ENCODE assay signal across 16 mouse cellular contexts in genomic region chr19:5966786-5967185, GRCm38 (mm10). TPM values are rescaled to one million over a fixed set of nuclear protein-coding genes. Genes with fewer than 3 reads are reported as not detected.
DNase-seq lines count a peak whose midpoint lies in the region; ATAC-seq and TF ChIP-seq lines count a peak whose summit lies in the region.
"Had no signal": no experiment of that assay in that cellular context is flagged by ENCODE, and none has a peak within 500 bp of the region (broad histone marks: within the 10 kb centered on the region; RNA-seq: fewer than 3 reads in every experiment).

No protein-coding gene starts in this region.

- peaks cover under 1% of the 10 kb centered on the region; the same call in 1 of the 2 replicates for H3K36me3 ChIP-seq in midbrain, embryonic 10.5 days
- H3K36me3 ChIP-seq in midbrain, postnatal 0 days (ENCODE audit: insufficient read depth, low read length) = no peaks in the 10 kb centered on the region
- no peaks in the 10 kb centered on the region for H3K36me3 ChIP-seq in ES-E14 (ENCODE audit: control insufficient read depth, insufficient read depth, low read length, poor library complexity, severe bottlenecking)
- H3K36me3 ChIP-seq in liver, embryonic 13.5 days = peaks cover 2% of the 10 kb centered on the region
- H3K36me3 ChIP-seq: kidney, embryonic 15.5 days had no signal

- H3K4me1 ChIP-seq in midbrain, embryonic 10.5 days = peaks cover 28% of the 10 kb centered on the region
- no peaks in the 10 kb centered on the region for H3K4me1 ChIP-seq in midbrain, postnatal 0 days (ENCODE audit: insufficient read depth, low read length)
- H3K4me1 ChIP-seq in ES-E14 (ENCODE audit: control insufficient read depth in 2 of 2, insufficient read depth in 2 of 2, low read length in 2 of 2, poor library complexity in 1 of 2) = peaks cover 5% of the 10 kb centered on the region in 2 experiments; a peak in 2 of 4 replicates
- peaks cover 81% of the 10 kb centered on the region for H3K4me1 ChIP-seq in liver, embryonic 13.5 days (replicated peaks)

- 0 out of 2 replicates have a peak overlapping the region, but pooled peaks have one; percentile 1 for H3K27ac ChIP-seq in midbrain, embryonic 10.5 days (replicated peaks)
- no peak overlapping the region for H3K27ac ChIP-seq in midbrain, postnatal 0 days (ENCODE audit: low read depth, low read length)
- 0 out of 2 replicates have a peak overlapping the region, but pooled peaks have one; percentile 9 for H3K27ac ChIP-seq in ES-E14 (ENCODE audit: insufficient read depth, low read depth, low read length, poor library complexity, severe bottlenecking)
- peak overlapping the region; percentile 93 for H3K27ac ChIP-seq in liver, embryonic 13.5 days
- H3K27ac ChIP-seq: forebrain, embryonic 10.5 days; kidney, embryonic 15.5 days had no signal

- in situ Hi-C loops in ES-E14 (cut with MboI; ENCODE audit: low sequenced_read_pairs in 2 of 2, unreplicated experiment in 2 of 2) = loop anchor here in 1 of 2 experiments (10.0 kb wide), 1 partner anchor 158 kb away; the partner anchor contains the start of gene Snx15

- no peak overlapping the region for H3K4me2 ChIP-seq in midbrain, postnatal 0 days (ENCODE audit: low read depth, low read length, poor library complexity, severe bottlenecking)
- H3K4me2 ChIP-seq in liver, embryonic 13.5 days = peak overlapping the region; percentile 73
- H3K4me2 ChIP-seq: kidney, embryonic 15.5 days had no signal

- no peak for DNase-seq in midbrain, embryonic 10.5 days (ENCODE audit: low spot score)
- no peak for DNase-seq in midbrain, postnatal 0 days (ENCODE audit: low spot score)
- DNase-seq in ES-E14 (ENCODE audit: low read depth, low spot score) = no peak
- peak; percentile 79 for DNase-seq in ZHBTc4 (ENCODE audit: low read depth, low spot score)
- peak; percentile 75 for DNase-seq in liver, embryonic 13.5 days
- no peak for DNase-seq in layer of hippocampus, adult 11-12 months (ENCODE audit: low spot score)
- no peak for DNase-seq in adrenal gland, adult 18-20 months (ENCODE audit: low spot score in 2 of 2)
- DNase-seq: gastrocnemius, postnatal 10 days; lung, adult 18-20 months; thymus, postnatal 4 days had no signal

- 74% methylated on average over 6 of the region's 6 CpGs for WGBS in midbrain, embryonic 10.5 days
- 76% methylated on average over 6 of the region's 6 CpGs for WGBS in midbrain, postnatal 0 days
- WGBS in liver, embryonic 13.5 days (ENCODE audit: insufficient replicate concordance) = 30% methylated on average over 6 of the region's 6 CpGs

- H3K27me3 ChIP-seq in midbrain, embryonic 10.5 days (ENCODE audit: low read depth, poor library complexity, severe bottlenecking) = no peaks in the 10 kb centered on the region
- no peaks in the 10 kb centered on the region; the same call in 1 of the 2 replicates for H3K27me3 ChIP-seq in midbrain, postnatal 0 days (ENCODE audit: insufficient read depth, low read length)
- H3K27me3 ChIP-seq in liver, embryonic 13.5 days = no peaks in the 10 kb centered on the region
- H3K27me3 ChIP-seq: kidney, embryonic 15.5 days had no signal

- no peaks in the 10 kb centered on the region for H3K9me3 ChIP-seq in midbrain, embryonic 10.5 days (replicated peaks)
- no peaks in the 10 kb centered on the region for H3K9me3 ChIP-seq in midbrain, postnatal 0 days (ENCODE audit: low read length)
- no peaks in the 10 kb centered on the region for H3K9me3 ChIP-seq in ES-E14 (ENCODE audit: control insufficient read depth, insufficient read depth, low read depth, low read length)
- no peaks in the 10 kb centered on the region for H3K9me3 ChIP-seq in liver, embryonic 13.5 days (replicated peaks)
- H3K9me3 ChIP-seq: forebrain, embryonic 10.5 days; kidney, embryonic 15.5 days had no signal

- H3K9ac ChIP-seq in midbrain, postnatal 0 days (replicated peaks; ENCODE audit: low read length, poor library complexity, severe bottlenecking) = no peak overlapping the region
- peak overlapping the region; percentile 9; the same call in 1 of the 2 replicates for H3K9ac ChIP-seq in ES-E14 (ENCODE audit: insufficient read depth, low read depth, low read length, poor library complexity, severe bottlenecking)
- H3K9ac ChIP-seq in liver, embryonic 13.5 days = peak overlapping the region; percentile 60
- H3K9ac ChIP-seq: kidney, embryonic 15.5 days had no signal

- ATAC-seq in midbrain, postnatal 0 days (ENCODE audit: low FRiP score) = no peak
- peak; percentile 66 for ATAC-seq in liver, embryonic 13.5 days (ENCODE audit: low read depth)
- ATAC-seq: hindbrain, embryonic 16.5 days had no signal

- no peak for TF ChIP-seq CTCF in midbrain, postnatal 0 days (IDR thresholded peaks at IDR 0.05)

- H3K4me3 ChIP-seq in midbrain, embryonic 10.5 days = no peak overlapping the region
- no peak overlapping the region for H3K4me3 ChIP-seq in midbrain, postnatal 0 days (ENCODE audit: low read depth, low read length)
- no peak overlapping the region for H3K4me3 ChIP-seq in ES-E14 (ENCODE audit: insufficient read depth in 1 of 2, low read depth in 1 of 2, low read length in 2 of 2, poor library complexity in 1 of 2, severe bottlenecking in 1 of 2)
- H3K4me3 ChIP-seq in liver, embryonic 13.5 days (replicated peaks) = peak overlapping the region; percentile 34
- H3K4me3 ChIP-seq: forebrain, embryonic 10.5 days; kidney, embryonic 15.5 days had no signal

TF ChIP-seq in ES-E14, 5 proteins besides CTCF, POLR2A, EP300 and RAD21:
- TF ChIP-seq MAFK (IDR thresholded peaks at IDR 0.05; ENCODE audit: insufficient read depth, low read depth, low read length) = peak; percentile 79
- no peak for TF ChIP-seq ZNF384 (IDR thresholded peaks at IDR 0.05; ENCODE audit: low read depth, low read length)
- no peak for TF ChIP-seq HCFC1 (IDR thresholded peaks at IDR 0.05; ENCODE audit: borderline replicate concordance, insufficient read depth, low read length)
- TF ChIP-seq ZC3H11A (IDR thresholded peaks at IDR 0.05; ENCODE audit: borderline replicate concordance, low read depth, low read length) = no peak

RNA-seq across cellular contexts. Expression of gene Pola2, which starts 2.8 kb away (rescaled TPM):
- 97.3 and 110 TPM in 2 replicates for polyA plus RNA-seq in midbrain, embryonic 10.5 days (2016; fragmentation: Nextera tagmentation; extraction: Ambion mirVana)
- total RNA-seq in midbrain, postnatal 0 days (2014; rRNA removed) = 17.8 and 21.6 TPM in 2 replicates
- 16.7 and 16.9 TPM in 2 replicates for polyA plus RNA-seq in midbrain, postnatal 0 days (2015; fragmentation: Nextera tagmentation; extraction: Ambion mirVana)
- 69.7 and 80.5 TPM in 2 replicates for total RNA-seq in ES-E14 (2012; rRNA removed)
- polyA plus RNA-seq in liver, embryonic 13.5 days (2015; fragmentation: Nextera tagmentation; extraction: Ambion mirVana) = 62.2 and 69.8 TPM in 2 replicates
- 10 to 100 TPM; 15.5 to 16.8 TPM for total RNA-seq in adrenal gland, adult 18-20 months (2021)

RNA-seq across cellular contexts. Expression of gene Slc22a20, which starts 19.2 kb away (rescaled TPM):
- polyA plus RNA-seq in midbrain, embryonic 10.5 days (2016; fragmentation: Nextera tagmentation; extraction: Ambion mirVana) = not detected in 2 replicates
- not detected in 2 replicates for total RNA-seq in midbrain, postnatal 0 days (2014; rRNA removed)
- polyA plus RNA-seq in midbrain, postnatal 0 days (2015; fragmentation: Nextera tagmentation; extraction: Ambion mirVana) = not detected in 2 replicates
- total RNA-seq in ES-E14 (2012; rRNA removed) = 0.54 and 1.4 TPM in 2 replicates
- polyA plus RNA-seq in liver, embryonic 13.5 days (2015; fragmentation: Nextera tagmentation; extraction: Ambion mirVana) = not detected in 2 replicates
- not detected for total RNA-seq in adrenal gland, adult 18-20 months (2021)
- total RNA-seq: common myeloid progenitor, adult 5-6 weeks; gastrocnemius, postnatal 10 days; layer of hippocampus, postnatal 25 days had no signal
- polyA plus RNA-seq: forebrain, embryonic 10.5 days; hindbrain, embryonic 16.5 days; kidney, embryonic 15.5 days; spleen, adult 2 months had no signal

RNA-seq across cellular contexts. Expression of gene Cdc42ep2, which starts 42.2 kb away (rescaled TPM):
- 1.8 and 2.2 TPM in 2 replicates for polyA plus RNA-seq in midbrain, embryonic 10.5 days (2016; fragmentation: Nextera tagmentation; extraction: Ambion mirVana)
- 20.6 and 28.4 TPM in 2 replicates for total RNA-seq in midbrain, postnatal 0 days (2014; rRNA removed)
- polyA plus RNA-seq in midbrain, postnatal 0 days (2015; fragmentation: Nextera tagmentation; extraction: Ambion mirVana) = 19.2 and 20.9 TPM in 2 replicates
- total RNA-seq in ES-E14 (2012; rRNA removed) = 0.42 and 0.76 TPM in 2 replicates
- 2.7 and 3.0 TPM in 2 replicates for polyA plus RNA-seq in liver, embryonic 13.5 days (2015; fragmentation: Nextera tagmentation; extraction: Ambion mirVana)
- 1 to 10 TPM; 5.2 to 8.0 TPM for total RNA-seq in adrenal gland, adult 18-20 months (2021)
- total RNA-seq: common myeloid progenitor, adult 5-6 weeks had no signal

RNA-seq across cellular contexts. Expression of gene Capn1, which starts 48.9 kb away (rescaled TPM):
- polyA plus RNA-seq in midbrain, embryonic 10.5 days (2016; fragmentation: Nextera tagmentation; extraction: Ambion mirVana) = 4.1 and 4.3 TPM in 2 replicates
- total RNA-seq in midbrain, postnatal 0 days (2014; rRNA removed) = 7.9 and 13.2 TPM in 2 replicates
- polyA plus RNA-seq in midbrain, postnatal 0 days (2015; fragmentation: Nextera tagmentation; extraction: Ambion mirVana) = 3.3 and 3.9 TPM in 2 replicates
- total RNA-seq in ES-E14 (2012; rRNA removed) = 19.3 and 20.4 TPM in 2 replicates
- polyA plus RNA-seq in liver, embryonic 13.5 days (2015; fragmentation: Nextera tagmentation; extraction: Ambion mirVana) = 21.9 and 26.3 TPM in 2 replicates
- 10 to 100 TPM; 31.6 to 35.5 TPM for total RNA-seq in adrenal gland, adult 18-20 months (2021)

RNA-seq across cellular contexts. Expression of gene Dpf2, which starts 54.0 kb away (rescaled TPM):
- 242 and 245 TPM in 2 replicates for polyA plus RNA-seq in midbrain, embryonic 10.5 days (2016; fragmentation: Nextera tagmentation; extraction: Ambion mirVana)
- total RNA-seq in midbrain, postnatal 0 days (2014; rRNA removed) = 52.9 and 84.7 TPM in 2 replicates
- polyA plus RNA-seq in midbrain, postnatal 0 days (2015; fragmentation: Nextera tagmentation; extraction: Ambion mirVana) = 57.7 and 61.0 TPM in 2 replicates
- total RNA-seq in ES-E14 (2012; rRNA removed) = 37.9 and 39.5 TPM in 2 replicates
- polyA plus RNA-seq in liver, embryonic 13.5 days (2015; fragmentation: Nextera tagmentation; extraction: Ambion mirVana) = 56.7 and 60.0 TPM in 2 replicates
- 100 to 1,000 TPM; 111 to 129 TPM for total RNA-seq in adrenal gland, adult 18-20 months (2021)

Comparison
In these comparisons a context has a peak if more than half of its experiments do, and no peak if none do; other contexts are left out.
1. DNase-seq: peak in ZHBTc4 (single experiment) and liver, embryonic 13.5 days (single experiment); none in midbrain, embryonic 10.5 days (single experiment), midbrain, postnatal 0 days (single experiment), ES-E14 (single experiment), layer of hippocampus, adult 11-12 months (single experiment) and adrenal gland, adult 18-20 months (0 of 2).